Mouse (Mus musculus): ENCODE results near the gene Med11.

- TF ChIP-seq CTCF (IDR thresholded peaks at IDR 0.05; ENCODE audit: borderline replicate concordance, extremely low read depth, insufficient read depth, insufficient read length), result no peak
- TF ChIP-seq POLR2A (IDR thresholded peaks at IDR 0.05; ENCODE audit: borderline replicate concordance, extremely low read depth, insufficient read depth, insufficient read length, poor library complexity, severe bottlenecking), result no peak
Measured at GRCm38 (mm10) chr11:70453261-70454044, 1.7 kb downstream of the Med11 start.

Data from brain, embryonic 14.5 days (tissue).